Mouse (Mus musculus) ES-Bruce4 (cell line): ENCODE results near the gene Ece1. TPM values are rescaled to one million over a fixed set of nuclear protein-coding genes. Genes with fewer than 3 reads are reported as not detected.

Experiments
- H3K27ac ChIP-seq: 2 replicates; pipeline ENCODE4 v1.5.1; 2012; ENCODE audit warnings: low read length, inconsistent platforms; ENCODE audit not compliant: insufficient read depth
- H3K27me3 ChIP-seq: 2 replicates; pipeline ENCODE4 v1.6.1; 2012; ENCODE audit warnings: mild to moderate bottlenecking, low read length, inconsistent platforms; ENCODE audit not compliant: control insufficient read depth, poor library complexity, insufficient read depth, severe bottlenecking
- H3K36me3 ChIP-seq: 2 replicates; pipeline ENCODE4 v1.6.1; 2012; ENCODE audit warnings: inconsistent platforms, mild to moderate bottlenecking, low read length, moderate library complexity; ENCODE audit not compliant: control insufficient read depth, poor library complexity, insufficient read depth, severe bottlenecking
- H3K4me1 ChIP-seq: one replicate; pipeline ENCODE4 v1.8.1; 2011; ENCODE audit warnings: low read length; ENCODE audit not compliant: control insufficient read depth, insufficient read depth
- H3K4me3 ChIP-seq: 2 replicates; pipeline ENCODE4 v1.5.1; 2011; ENCODE audit warnings: low read depth, mild to moderate bottlenecking, low read length
- H3K9ac ChIP-seq: 2 replicates; pipeline ENCODE4 v1.6.1; 2012; ENCODE audit warnings: low read depth, mild to moderate bottlenecking, inconsistent platforms; ENCODE audit not compliant: poor library complexity, severe bottlenecking
- H3K9me3 ChIP-seq: replicated peaks from 2 replicates; pipeline ENCODE4 v1.6.1; 2012; ENCODE audit warnings: mild to moderate bottlenecking, low read length, inconsistent platforms; ENCODE audit not compliant: control insufficient read depth, poor library complexity, insufficient read depth, severe bottlenecking
- CTCF ChIP-seq: IDR thresholded peaks from one replicate; pipeline ENCODE4 v1.8.1; 2011; ENCODE audit warnings: low read depth, low read length
- EP300 ChIP-seq: IDR thresholded peaks from 2 replicates; pipeline ENCODE4 v1.6.1; 2011; ENCODE audit warnings: low read depth, low read length; ENCODE audit not compliant: insufficient read depth
- POLR2A ChIP-seq: IDR thresholded peaks from one replicate; pipeline ENCODE4 v1.8.1; 2011; ENCODE audit warnings: low read length; ENCODE audit not compliant: insufficient read depth
- polyA plus RNA-seq: library from polyadenylated mRNA; stranded (reverse); fragments of >200 nt; gene quantifications from 2 replicates; pipeline ENCODE4 v1.2.4, GENCODE M21; 2011; ENCODE audit warnings: low read depth; ENCODE audit not compliant: missing spikeins, insufficient read depth, insufficient read length

Ece1 gene
- polyA plus RNA-seq, 1 experiment, result 28.3 TPM

GRCm38 (mm10) chr4:137911657-137912056 is 49.6 kb downstream of the Ece1 start:
- no peak overlapping the region for H3K27ac ChIP-seq
- H3K36me3 ChIP-seq, result no peaks in the 10 kb centered on the region
- H3K27me3 ChIP-seq, result no peaks in the 10 kb centered on the region
- no peaks in the 10 kb centered on the region for H3K9me3 ChIP-seq
- H3K4me1 ChIP-seq, result peaks cover 11% of the 10 kb centered on the region
- TF ChIP-seq EP300 (no peak), POLR2A (no peak), CTCF (no peak)
- no peak overlapping the region for H3K4me3 ChIP-seq
- H3K9ac ChIP-seq, result no peak overlapping the region

GRCm38 (mm10) chr4:137912768-137913305 is 50.8 kb downstream of the Ece1 start:
- TF ChIP-seq POLR2A, result no peak
- TF ChIP-seq EP300, result no peak
- no peak for TF ChIP-seq CTCF
- H3K27me3 ChIP-seq, result no peaks in the 10 kb centered on the region
- no peak overlapping the region for H3K4me3 ChIP-seq
- no peaks in the 10 kb centered on the region for H3K9me3 ChIP-seq
- H3K9ac ChIP-seq, result peak overlapping the region; percentile 47; the same call in 1 of the 2 replicates
- no peak overlapping the region for H3K27ac ChIP-seq
- H3K36me3 ChIP-seq, result no peaks in the 10 kb centered on the region
- H3K4me1 ChIP-seq, result peaks cover 11% of the 10 kb centered on the region

GRCm38 (mm10) chr4:137913321-137914057 is 51.5 kb downstream of the Ece1 start:
- peak overlapping the region; percentile 47 for H3K9ac ChIP-seq
- peaks cover 8% of the 10 kb centered on the region for H3K4me1 ChIP-seq
- no peak overlapping the region for H3K27ac ChIP-seq
- peak overlapping the region; percentile 61 for H3K4me3 ChIP-seq
- no peaks in the 10 kb centered on the region for H3K36me3 ChIP-seq
- TF ChIP-seq POLR2A (no peak), EP300 (no peak), CTCF (no peak)
- H3K9me3 ChIP-seq, result no peaks in the 10 kb centered on the region
- no peaks in the 10 kb centered on the region for H3K27me3 ChIP-seq

- Histone ChIP-seq H3K36me3 (no peaks in the 10 kb centered on the region), H3K4me1 (peaks cover 2% of the 10 kb centered on the region), H3K27ac (no peak overlapping the region), H3K4me3 (no peak overlapping the region), H3K9ac (no peak overlapping the region), H3K9me3 (no peaks in the 10 kb centered on the region), H3K27me3 (no peaks in the 10 kb centered on the region)
- no peak for TF ChIP-seq EP300
Measured at GRCm38 (mm10) chr4:137917591-137917990, 55.6 kb downstream of the Ece1 start.

- H3K9ac ChIP-seq, result no peak overlapping the region
- H3K36me3 ChIP-seq, result no peaks in the 10 kb centered on the region
- H3K4me3 ChIP-seq, result no peak overlapping the region
- no peaks in the 10 kb centered on the region for H3K9me3 ChIP-seq
- no peaks in the 10 kb centered on the region for H3K4me1 ChIP-seq
- H3K27ac ChIP-seq, result no peak overlapping the region
- TF ChIP-seq POLR2A, result no peak
- no peak for TF ChIP-seq CTCF
- no peak for TF ChIP-seq EP300
- H3K27me3 ChIP-seq, result no peaks in the 10 kb centered on the region
Measured at GRCm38 (mm10) chr4:137918559-137918958, 56.5 kb downstream of the Ece1 start.

- H3K9ac ChIP-seq, result no peak overlapping the region
Measured at GRCm38 (mm10) chr4:137919116-137919515, 57.1 kb downstream of the Ece1 start.

More at GRCm38 (mm10) chr4:137919116-137919515, 57.1 kb downstream of the Ece1 start:
- H3K4me1 ChIP-seq, result no peaks in the 10 kb centered on the region
- H3K4me3 ChIP-seq, result no peak overlapping the region
- no peak overlapping the region for H3K27ac ChIP-seq
- no peaks in the 10 kb centered on the region for H3K36me3 ChIP-seq
- TF ChIP-seq EP300, result no peak
- no peak for TF ChIP-seq CTCF
- TF ChIP-seq POLR2A, result no peak
- no peaks in the 10 kb centered on the region for H3K27me3 ChIP-seq
- H3K9me3 ChIP-seq, result no peaks in the 10 kb centered on the region
